Mouse (Mus musculus) cortical plate, adult 2 months (tissue): Measurements from ENCODE around the gene Cdc20b.
A peak's percentile ranks its signal among the peaks of the same experiment; 100 is the strongest.

Experiments used
- CTCF ChIP-seq: fragments of 200-500 bp; IDR thresholded peaks from 2 replicates; pipeline ENCODE4 v1.5.1; 2011; ENCODE audit warnings: mild to moderate bottlenecking, control low read depth, low read length; ENCODE audit not compliant: insufficient read depth; ENCODE audit errors: extremely low read depth
- POLR2A ChIP-seq: fragments of 200-500 bp; IDR thresholded peaks from 2 replicates; pipeline ENCODE4 v1.6.1; 2011; ENCODE audit warnings: mild to moderate bottlenecking, low read length, control low read depth; ENCODE audit not compliant: insufficient read depth; ENCODE audit errors: extremely low read depth

GRCm38 (mm10) chr13:113055826-113056225, 20.9 kb downstream of the Cdc20b start:
- TF ChIP-seq CTCF (peak; percentile 22; the same call in 1 of the 2 replicates), POLR2A (no peak)
